Mouse (Mus musculus): ENCODE results near the gene Ptprk.

The Ptprk gene

DNA sequence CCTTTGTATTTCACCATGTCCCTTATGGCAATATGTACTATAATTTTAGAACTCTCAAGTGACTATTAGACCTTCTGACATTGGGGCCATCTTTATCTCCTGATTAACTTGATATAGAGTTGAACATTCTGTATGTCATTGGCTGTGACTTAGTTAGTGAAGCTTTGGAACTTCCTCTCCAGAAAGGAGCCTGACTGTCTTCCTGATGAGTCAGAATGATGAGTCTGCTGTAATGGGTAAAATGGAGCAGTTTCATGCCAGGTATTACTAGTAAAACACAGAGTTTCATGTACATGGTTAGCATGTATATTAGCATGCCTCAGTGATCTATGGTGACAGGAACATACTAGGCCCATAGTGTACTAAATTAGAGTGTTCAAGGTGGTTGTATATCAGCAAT lies 229.2 kb downstream of the Ptprk start:
- no peak for DNase-seq

- DNase-seq, result no peak
These were observed 229.8 kb downstream of the Ptprk start for GRCm38 (mm10) chr10:28304292-28304875.

GRCm38 (mm10) chr10:28306451-28307086 lies 231.9 kb downstream of the Ptprk start:
- no peak for DNase-seq

- peak in 1 of 2 experiments; percentile 9 for DNase-seq
These were observed 236.7 kb downstream of the Ptprk start for GRCm38 (mm10) chr10:28311369-28311768.

- DNase-seq, result no peak
These were observed 248.4 kb downstream of the Ptprk start for GRCm38 (mm10) chr10:28322995-28323394.

- DNase-seq, result no peak
These were observed 260.6 kb downstream of the Ptprk start for GRCm38 (mm10) chr10:28335232-28335631.

- no peak for DNase-seq
These were observed 263.9 kb downstream of the Ptprk start for GRCm38 (mm10) chr10:28338536-28338935.

- DNase-seq, result no peak
These were observed 270.6 kb downstream of the Ptprk start for GRCm38 (mm10) chr10:28345196-28345681.

DNA sequence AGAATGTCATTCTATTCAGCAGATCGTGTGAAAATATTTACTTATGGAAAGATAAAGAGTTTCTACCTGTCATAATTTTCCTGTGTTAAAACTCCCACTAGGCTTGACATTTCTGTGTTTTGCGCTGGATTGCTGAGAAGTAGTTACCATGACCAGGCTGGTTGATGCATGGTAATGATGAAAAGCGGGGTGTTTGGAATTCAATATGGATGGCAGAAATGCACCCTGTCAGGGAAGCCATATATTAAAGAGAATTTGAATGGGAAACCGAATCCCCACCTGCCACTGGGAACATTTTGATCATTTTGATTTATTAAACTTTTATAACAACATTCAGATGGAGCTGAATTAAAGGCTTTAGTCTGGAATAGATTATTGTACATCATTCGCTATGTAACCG lies 290.7 kb downstream of the Ptprk start:
- no peak for DNase-seq

GRCm38 (mm10) chr10:28366065-28366677 lies 291.6 kb downstream of the Ptprk start:
- no peak for DNase-seq

GRCm38 (mm10) chr10:28369808-28370207 lies 295.2 kb downstream of the Ptprk start:
- no peak for DNase-seq

- no peak for DNase-seq
These were observed 300.3 kb downstream of the Ptprk start for GRCm38 (mm10) chr10:28374874-28375273.

DNA sequence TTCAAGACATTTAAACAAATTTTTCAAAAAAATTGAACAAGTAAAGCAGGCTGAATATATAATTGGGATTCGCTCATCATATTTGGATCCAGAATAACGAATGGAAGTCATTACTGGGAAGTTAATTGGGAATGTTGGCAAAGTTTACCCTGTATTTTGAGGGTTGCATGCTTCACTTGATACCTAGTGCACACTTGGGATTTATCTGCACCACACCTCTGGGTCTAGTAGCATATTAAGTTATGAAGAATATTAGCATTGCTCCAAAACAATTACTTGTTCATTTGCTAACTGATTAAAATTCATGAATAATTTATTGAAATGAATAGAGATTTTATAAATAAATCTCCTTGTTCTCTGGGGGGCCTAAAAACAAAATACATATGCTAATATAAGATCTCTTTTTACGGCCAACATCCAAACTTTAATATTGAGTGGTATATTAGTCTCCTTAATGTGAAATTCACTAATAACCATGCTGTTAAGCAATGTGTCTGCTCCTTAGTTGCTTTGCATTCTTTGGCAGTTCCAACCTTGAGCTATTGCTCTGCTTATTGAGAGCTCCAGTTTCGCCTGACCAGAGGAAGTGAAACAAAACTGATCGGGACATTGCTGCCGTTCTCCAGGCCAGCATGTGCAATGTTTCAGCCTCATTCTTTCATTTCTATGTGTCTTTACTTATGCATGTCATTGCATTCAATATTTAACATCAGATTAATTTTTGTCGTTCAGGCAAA lies 305.3 kb downstream of the Ptprk start:
- DNase-seq, result no peak

DNA sequence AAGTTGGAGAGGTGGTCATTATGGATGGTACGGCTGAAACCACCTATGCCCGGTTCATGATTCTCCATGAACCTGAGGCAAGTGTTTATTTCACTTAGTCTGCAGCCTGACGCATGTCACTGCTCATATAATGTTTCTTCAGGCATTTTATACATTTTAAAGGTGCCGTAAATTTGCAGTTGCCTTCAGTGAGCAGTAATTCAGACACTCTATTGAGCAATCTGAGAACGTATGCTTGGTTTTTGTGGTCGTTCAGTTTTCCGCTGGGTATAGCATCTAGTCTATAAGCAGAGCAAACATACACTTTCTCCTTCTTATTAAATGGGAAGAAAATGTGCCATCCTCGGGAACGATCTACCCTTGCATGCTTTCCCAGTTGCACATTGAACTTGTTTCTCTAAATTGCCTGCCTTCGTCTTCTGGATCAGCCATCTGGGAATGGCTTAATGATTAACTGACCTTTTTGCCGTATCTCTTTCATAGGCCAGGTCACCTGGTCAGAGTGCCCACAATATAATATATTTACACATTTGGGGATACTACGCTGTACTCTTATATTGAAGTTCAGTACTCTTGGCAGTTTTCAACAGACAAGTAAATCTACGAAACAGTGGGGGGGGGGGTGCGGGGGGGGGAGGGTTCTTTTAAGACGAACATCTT lies 313.1 kb downstream of the Ptprk start:
- peak; percentile 10 to 68 for DNase-seq

GRCm38 (mm10) chr10:28391168-28391567 lies 316.5 kb downstream of the Ptprk start:
- no peak for DNase-seq

- no peak for DNase-seq
These were observed 321.2 kb downstream of the Ptprk start for GRCm38 (mm10) chr10:28395610-28396519.

- peak; percentile 46 to 60 for DNase-seq
These were observed 321.9 kb downstream of the Ptprk start for GRCm38 (mm10) chr10:28396520-28396915.

DNA sequence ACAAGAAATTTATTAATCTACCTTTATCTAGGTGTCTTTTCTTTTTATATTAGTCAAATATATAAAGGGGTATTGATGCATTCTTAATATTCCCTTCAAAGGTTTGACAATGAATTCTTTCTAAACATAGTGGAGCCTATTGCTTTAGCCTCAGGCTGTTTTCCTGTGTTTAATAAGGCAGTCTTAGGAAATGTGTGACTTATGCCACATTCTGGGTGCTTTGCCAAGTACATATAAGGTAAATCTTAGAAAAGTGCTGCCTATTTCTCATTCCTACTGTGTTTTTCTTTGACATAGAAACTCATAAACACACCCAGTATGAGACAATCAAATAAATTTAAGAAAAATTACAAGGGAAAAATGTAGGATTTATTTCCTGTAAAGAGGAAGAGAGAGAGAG lies 327.2 kb downstream of the Ptprk start:
- no peak for DNase-seq

DNA sequence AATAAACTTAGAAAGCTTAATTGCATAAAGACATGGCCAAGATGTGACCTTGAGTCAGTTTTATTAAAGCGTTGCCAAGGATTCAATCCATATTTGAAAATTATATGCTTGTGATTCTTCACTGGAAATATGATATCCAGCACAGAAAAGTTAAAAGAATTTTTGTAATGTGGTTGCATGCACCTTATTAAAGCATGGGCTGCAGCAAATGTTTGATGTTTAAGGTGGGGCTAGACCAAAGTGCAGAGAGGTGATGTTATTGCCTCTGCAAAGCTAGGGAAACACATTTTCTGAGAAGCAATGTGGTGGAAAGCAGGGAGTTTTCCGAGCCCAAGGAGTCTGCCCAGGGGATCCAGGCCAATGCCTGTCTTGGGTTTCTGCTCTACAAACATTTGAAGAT lies 334.4 kb downstream of the Ptprk start:
- no peak for DNase-seq

DNA sequence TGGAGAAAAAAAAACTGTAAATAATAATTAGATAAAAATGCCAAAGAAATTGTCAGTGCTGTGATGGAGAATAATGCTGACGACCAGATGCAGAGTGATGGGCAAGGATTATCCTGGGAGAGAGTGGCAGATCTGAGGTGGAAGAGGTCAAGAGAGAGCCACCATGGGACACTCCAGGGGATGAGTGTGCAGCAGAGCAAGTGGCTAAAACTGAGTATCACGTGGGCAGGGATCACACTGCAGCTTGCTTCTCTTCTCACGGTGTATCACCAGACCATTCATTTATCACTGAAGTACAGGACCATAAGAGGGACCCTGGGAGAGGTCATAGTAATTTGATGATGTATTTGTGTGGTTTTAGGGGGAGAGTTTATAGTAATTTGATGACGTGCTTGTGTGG lies 340.2 kb downstream of the Ptprk start:
- DNase-seq, result no peak

GRCm38 (mm10) chr10:28422622-28423021 lies 348.0 kb downstream of the Ptprk start:
- DNase-seq, result no peak

DNA sequence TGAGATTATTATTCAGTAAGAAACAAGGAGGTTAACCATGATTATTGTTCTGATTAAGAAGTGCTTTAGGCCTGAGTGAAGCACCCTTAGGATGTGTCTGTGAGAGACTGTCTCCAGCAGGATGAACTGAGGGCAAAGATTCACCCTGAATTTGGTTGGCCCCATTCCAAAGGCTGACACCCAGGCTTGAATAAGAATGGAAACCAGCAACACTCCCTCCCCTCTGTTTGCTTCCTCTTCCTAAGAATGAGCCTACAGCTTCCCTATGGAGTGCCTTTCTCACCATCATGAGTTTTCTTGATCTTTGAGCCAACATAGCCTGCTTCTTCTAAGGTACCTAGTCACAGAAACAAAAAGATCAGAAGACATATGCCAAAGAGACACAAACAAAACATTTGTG lies 350.8 kb downstream of the Ptprk start:
- DNase-seq, result peak; percentile 11 to 40

Data from kidney, postnatal 36 days (tissue).